Mouse (Mus musculus) telencephalon, adult 2 months (tissue): ENCODE measurements around the gene Sh2d1b1.
"Not testable (repeated sequence)": the region's sequence is repeated elsewhere in the genome, so short reads cannot be mapped to it uniquely, and the experiment has no call there.

Experiments used
- DNase-seq: peaks from one replicate; pipeline ENCODE4 v3.0.0-alpha.2; 2011; ENCODE audit warnings: low read depth, low spot score

Sh2d1b1 gene

DNA sequence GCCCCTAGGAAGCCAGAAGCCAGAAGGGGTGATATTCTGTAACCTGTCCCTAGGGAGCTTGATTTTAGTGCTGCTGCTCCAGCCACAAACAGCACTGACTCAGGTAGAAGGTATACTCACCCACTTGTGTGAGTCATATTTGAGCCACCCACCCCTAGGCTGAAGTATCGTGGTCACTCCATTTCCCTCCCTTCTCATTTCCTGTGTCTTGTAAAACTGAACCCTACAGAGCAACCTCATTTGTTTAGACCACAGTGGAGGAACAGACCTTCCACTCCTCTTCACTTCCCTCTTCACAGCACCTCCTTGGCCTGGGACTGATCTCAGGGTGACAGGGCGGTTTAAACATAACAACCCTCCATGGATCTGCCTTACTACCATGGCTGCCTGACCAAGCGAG lies at the start of gene Sh2d1b1:
Gene Sh2d1b1, plus strand, starts transcription at position 305 of the 400 bp plus-strand sequence.
- no peak for DNase-seq

DNA sequence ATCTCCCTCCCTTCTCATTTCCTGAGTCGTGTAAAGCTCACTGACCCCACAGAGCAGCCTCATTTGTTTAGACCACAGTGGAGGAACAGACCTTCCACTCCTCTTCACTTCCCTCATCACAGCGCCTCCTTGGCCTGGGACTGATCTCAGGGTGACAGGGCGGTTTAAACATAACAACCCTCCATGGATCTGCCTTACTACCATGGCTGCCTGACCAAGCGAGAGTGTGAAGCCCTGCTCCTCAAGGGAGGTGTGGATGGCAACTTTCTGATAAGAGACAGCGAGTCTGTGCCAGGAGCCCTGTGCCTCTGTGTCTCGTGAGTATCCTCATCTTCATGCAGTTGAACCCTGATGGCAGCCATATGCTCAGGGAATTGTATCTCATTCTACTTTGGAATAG lies 44.4 kb upstream of the Sh2d1b1 start, which contains the start of gene Sh2d1b2:
Gene Sh2d1b2, plus strand, starts transcription at position 62 of the 400 bp plus-strand sequence.
- not testable (repeated sequence) for DNase-seq

DNA sequence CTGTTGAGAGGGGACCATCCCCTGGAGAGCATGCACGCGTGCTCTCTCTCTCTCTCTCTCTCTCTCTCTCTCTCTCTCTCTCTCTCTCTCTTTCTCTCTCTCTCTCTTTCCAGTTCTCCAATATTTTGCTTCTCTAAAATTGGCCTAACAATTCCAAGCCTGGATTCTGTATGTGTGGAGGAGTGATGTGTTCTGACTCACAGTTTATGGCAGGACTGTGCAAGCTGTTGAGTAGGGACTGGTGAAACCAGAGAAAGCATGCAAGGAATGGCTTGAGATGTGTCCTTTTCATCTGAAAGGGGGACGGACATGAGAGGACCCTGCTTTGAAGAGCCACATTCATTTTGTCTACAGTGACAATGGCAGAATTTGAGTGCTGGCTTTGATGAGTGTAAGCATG lies 32.1 kb upstream of the Sh2d1b1 start:
- DNase-seq = no peak

DNA sequence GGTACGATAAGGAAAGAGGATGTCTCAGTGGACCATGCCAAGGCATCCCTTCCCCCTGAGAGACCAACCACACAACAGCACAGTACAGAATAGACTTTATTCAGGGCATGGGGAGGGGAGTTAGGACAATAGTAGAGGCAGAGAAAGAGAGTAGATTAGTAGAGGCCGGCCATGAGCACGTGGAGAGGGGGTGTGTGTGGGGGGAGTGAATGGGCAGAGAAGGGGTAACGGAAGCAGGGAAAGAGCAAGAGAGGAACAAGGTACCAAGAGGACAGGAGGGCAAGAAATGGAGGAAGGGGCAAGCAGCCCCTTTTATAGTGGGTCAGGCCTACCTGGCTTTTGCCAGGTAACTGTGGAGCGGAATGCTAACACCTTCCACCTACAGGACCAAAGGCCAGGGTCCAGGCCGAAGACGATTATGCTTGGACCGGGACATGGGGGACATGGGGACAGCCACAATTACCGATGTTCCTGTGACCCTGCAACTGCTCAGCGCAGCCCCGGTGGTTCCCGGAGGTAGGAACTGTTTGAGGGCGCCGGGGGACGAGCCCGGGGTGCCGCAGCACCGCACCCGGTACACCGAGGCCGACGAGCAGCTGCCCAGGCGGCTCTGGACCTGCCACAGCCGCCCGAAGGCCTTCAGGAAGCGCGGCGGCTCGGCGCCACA lies 22.1 kb upstream of the Sh2d1b1 start:
- DNase-seq = no peak

DNA sequence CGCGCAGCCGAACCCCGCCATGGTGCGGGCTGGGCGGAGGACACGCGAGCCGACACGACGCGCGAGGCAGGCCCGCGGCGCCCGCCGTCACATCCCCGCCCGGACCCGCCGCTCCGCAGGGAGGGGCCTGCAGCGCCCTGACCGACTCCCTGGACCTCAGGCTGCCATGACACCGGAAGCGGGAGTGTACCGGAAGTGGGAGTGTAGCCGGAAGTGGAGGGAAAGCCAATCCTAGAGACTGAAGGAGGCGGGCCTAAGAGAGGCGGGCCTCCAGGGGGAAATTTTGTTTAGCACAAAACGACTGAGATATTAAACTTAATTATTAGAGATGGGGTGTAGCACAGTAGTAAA lies 21.6 kb upstream of the Sh2d1b1 start:
- DNase-seq = peak; percentile 86

DNA sequence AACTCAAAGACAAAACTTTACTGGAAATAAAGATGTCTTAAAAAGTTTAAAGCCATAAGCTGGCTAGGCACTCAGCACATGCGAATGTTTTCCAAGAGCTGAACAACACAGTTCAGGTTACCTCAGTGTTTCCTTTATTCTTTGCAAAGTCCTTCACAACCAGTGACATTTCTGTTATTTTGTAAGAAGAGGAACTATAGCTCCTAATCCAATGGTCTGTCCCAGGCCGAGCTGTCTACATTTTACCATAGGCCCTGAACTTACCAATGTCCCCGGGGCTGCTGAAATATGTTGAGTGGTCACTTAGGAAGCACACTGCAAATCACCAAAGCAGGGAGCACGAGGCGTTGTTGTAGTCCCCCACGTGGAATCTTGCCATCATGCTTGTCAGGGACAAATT lies 6.8 kb upstream of the Sh2d1b1 start:
- no peak for DNase-seq

DNA sequence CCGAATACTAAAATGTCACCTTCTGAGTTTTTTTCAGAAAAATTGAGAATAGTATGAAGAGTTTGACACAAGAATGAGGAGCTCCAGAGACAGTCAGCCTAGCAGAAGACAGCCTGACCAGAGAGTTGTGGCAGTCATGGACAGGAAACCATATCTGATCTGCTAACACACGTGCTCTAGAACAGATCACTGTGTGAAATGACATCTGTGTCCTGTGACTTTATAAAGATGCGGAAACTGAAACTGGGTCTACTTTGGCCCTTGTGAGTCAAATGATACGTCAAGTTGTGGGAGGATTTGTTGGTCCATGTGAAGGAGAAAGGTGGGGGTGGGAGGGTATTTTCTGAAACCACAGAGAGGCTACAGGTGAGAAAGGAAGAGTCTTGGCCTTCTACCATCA lies 6.4 kb upstream of the Sh2d1b1 start:
- DNase-seq = no peak

DNA sequence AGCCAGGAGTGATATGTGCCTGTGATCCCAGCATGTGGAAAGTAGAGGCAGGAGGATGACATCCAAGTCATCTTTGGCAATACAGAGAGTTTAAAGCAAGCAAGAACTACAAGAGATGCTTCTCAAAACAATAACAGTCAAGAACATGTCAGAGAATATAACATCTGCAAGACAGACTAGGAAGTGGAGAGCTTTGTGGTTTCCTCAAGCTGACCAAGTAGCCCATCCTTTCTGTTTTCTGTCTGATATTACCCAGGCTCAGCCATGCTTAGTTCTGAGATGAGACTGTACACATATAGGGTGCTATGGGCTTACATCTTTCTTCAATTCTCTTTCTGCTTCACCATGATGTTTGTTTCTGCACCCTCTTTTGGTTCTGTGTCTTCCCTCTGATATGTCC lies 3.9 kb upstream of the Sh2d1b1 start:
- no peak for DNase-seq

DNA sequence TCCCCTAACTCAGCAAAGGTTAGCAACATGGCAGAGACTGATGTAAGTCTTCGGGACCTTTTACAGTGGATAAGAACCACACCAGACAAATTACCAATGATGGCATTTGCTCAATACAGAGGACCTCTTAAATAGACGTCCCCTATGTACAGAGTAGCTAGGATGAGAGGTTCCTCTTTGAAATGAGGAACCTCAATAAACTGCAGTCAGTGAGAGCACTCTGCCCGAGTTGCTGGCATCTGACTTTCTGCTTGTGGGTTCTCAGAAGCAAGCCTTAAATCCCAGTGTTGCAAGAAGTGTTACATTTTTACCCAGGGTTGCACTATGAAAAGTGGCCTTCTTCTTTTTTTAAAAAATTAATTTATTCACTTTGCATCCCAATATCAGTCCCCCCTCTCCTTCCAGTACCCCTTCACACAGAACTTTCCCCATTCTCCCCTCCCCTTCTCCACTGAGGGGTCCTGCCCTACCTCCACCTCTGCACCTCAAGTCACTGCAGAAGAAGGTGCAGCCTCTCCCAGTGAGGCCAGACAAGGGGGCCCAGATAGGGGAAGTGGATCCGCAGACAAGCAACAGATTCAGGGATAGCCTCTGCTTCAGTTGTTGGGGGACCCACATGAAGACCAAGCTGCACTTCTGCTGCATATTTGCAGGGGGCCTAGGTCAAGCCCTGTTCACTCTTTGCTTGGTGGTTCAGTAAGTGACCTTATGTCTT lies 5.5 kb downstream of the Sh2d1b1 start:
- DNase-seq = no peak

DNA sequence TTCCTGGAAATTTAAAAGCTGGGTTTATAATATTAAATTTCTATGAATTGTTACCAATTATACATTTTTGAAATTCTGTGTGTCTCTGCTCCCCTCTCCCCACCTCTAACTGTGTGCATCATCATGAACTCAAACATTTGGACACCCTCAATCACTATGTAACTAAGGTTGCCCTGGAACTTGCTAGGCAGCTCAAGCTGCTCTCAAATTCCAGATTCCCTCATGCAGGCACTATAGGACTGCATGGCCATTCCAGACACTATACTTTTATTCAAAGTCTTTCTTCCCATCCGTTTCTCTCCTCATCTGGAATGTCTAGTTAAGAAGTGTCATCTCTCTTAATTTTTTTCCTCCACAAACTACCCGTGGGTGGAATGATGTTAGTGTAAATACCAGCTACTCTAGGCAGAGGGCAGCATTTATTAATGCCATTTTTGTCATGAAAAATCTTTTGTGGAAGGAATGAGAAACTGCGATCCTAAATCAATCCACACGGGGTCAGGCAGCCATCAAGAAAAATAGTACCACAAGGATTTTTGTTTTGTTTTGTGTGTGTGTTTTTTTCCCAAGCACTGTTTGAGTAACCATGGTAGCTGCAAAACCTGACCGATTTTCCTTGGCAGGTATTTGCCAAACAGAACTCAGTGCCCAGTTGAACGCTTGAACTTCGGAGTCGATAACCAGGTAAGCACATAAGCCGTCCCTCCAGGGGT lies 15.3 kb downstream of the Sh2d1b1 start:
- peak; percentile 78 for DNase-seq

DNA sequence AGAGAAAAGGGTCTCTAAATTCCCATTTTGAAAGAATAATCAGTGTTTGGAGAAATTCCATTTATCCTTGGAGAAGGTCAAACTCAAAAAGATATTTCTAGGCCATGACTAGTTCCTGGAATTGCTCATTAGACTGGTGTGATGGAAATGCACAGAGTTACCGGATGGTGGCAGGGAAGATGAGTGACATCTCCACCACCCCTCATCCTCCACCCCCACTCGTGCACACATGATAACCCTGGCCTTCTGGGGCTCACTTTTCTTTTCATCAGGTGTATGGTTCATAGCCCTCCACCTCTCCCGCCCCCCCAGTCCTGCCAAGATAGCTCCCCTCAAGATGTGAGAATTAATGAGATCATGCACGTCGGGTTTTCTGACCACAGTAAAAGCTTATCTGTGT lies 16.1 kb downstream of the Sh2d1b1 start:
- no peak for DNase-seq

DNA sequence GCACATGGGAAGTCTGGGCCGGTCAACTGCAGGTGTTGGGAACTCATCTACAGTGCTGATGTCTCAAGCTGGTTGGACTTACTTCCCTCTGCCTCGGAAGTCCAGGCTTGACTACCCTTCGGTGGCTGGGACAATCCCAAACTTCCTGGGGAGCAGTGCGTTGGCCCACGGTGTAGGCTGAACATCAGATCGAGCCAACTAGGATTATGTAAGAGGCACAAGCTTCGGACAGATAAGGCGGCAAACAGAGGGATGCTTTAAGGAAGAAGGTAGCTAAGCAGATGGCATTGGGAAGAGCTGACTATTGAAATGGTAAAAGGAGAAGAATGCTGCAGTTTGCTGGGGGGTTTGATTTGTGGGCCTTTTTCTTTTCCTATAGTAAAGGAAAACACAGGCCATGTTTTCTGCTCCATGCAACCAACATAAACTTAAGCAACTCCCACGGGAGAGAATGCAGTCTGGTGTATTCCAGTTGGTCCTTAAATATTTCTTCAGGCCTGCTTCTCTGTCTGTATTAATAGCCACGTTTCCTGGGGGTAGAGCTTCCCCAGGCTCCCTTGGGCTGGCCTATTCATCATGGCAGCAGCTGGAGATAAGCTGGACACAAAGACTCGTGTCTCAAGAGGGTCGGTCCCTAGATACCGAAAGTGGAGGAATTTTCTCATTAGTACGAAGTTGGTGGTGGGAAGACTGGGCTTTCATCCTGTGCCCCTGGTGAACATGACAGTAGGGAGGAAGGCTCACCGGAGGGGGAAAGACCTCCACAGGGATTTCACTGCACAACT lies 17.9 kb downstream of the Sh2d1b1 start:
- DNase-seq = no peak

DNA sequence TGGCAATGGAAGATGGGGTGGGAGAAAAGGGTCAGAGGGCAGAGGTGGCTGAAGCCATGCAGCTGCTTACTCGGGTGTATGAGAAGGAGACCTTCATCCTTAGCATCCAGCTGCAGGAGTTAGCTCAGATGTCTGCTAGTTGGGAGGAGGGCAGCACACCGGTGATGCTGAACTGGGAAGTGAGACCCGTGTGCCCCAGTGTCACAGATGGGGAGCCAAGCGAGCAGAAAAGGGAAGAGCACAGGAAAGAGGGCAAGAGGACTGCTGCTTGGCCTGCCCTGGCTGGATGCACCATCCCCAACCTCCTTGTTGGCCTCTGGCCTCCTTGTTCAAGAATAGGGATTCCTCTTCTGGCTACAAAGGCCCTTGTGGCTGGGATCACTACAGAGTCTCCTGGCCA lies 22.4 kb downstream of the Sh2d1b1 start:
- DNase-seq = no peak

DNA sequence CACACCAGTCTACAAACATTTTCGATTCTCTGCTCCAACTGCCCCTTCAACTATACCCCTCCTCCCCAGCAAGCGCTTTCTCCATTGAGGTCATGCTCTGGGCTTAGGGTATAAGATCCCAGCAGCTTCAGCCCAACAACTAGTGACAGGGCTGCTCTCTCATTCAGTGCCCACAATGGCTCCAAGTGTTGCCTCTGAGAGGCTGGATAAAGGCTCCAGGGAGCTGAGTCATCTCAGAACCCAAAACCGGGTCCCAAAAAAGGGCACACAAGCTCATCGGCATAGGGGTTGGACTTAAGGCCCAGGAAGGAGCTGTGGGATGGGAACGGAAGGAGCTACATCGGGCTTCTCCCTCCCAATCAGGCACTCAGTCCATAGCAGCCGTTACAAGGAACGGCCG lies 24.6 kb downstream of the Sh2d1b1 start:
- no peak for DNase-seq

DNA sequence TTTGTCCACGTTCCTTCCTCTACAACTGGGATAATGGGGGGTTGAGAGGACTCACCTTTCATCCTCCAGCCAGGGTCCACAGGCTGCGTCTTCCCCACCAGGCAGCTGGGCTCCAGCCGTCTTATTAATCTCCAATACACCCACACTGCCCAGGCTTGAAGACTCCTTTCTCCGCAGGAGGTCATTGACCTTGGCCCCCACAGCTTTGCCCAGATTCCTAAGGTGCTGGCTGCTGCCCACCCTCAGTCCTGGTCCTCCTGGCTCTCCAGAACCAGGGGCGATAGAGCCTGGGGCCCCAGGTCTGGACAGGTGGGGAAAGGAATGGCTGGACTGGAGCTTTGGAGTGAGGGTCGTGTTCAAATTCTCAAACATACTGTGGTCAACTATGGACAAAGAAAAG lies 25.3 kb downstream of the Sh2d1b1 start:
- no peak for DNase-seq

DNA sequence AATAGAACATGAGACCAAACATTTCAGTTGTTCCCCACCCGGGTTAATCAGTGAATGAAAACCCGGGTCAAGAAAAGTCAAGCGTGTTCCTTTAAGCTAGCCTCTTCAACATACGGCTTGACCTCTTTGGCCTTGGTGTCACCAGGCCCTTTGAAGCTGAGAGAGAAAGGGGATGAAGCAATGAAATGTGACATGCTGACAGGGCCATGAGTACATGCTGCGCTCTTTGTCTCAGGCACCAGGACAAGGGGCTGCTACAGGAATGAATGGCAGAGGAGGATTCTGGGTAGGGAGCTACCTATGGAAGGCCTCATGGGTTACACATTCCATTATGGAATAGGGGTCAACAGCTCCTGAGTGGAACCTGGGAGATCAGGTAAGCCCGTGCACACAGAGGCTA lies 26.0 kb downstream of the Sh2d1b1 start:
- no peak for DNase-seq

DNA sequence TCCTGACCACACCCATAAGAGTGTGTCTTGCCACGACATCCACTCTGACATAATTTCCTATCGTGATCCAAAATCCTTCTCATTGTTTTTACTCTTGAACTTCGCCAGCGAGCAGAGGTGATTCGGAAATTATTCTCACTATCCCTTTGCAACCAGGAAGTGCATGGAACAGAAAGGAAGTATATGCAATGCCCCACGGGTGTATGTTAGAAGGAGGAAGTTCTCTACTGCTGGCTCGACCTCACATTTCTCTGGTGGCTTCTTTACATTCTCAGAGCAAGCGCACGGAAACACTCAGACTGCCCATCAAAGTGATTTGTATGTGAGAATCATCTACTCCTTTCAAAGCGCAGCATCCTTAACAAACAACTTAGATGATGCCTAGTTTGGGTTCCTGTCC lies 27.9 kb downstream of the Sh2d1b1 start:
- DNase-seq = no peak

DNA sequence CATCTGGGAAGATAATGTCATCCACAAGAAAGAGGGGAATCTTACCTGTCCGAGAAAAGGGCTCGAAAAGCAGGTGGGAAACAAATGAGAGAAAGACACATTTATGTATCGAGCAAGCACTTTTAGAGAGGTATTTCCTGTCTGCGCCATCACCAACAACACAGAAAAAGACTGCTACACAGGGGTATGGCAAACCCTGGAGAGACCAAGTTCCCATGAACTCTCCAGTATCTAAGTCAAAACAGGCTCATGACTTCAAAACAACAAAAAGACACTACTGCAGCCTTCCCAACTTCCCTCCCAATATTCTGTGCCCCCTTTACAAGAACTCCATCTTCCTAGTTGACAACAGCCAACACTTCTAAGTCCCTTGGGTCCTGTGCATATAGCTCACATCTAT lies 29.1 kb downstream of the Sh2d1b1 start, which contains the start of gene Gm7694:
Gene Gm7694, minus strand, starts transcription at position 101 of the 400 bp plus-strand sequence.
- no peak for DNase-seq

DNA sequence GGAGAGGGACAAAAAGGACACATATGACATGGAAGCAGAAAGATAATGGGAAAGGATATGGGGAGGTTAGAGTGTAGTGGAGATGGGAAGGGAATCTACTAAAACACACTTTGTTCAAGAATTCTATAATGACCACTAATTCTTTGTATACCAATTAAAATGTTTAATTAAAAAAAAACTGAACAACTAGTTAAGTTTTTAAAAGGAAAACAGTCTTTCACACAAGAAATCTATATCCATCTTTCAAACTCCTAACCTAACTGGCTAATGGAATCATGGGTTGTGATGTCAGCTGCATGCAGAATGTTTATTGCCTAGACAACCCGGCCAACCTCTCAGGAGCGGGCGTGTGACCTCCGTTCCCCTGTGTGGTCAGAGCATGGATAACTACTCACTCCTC lies 31.4 kb downstream of the Sh2d1b1 start, which contains the start of gene Spata46:
Gene Spata46, plus strand, starts transcription at position 301 of the 400 bp plus-strand sequence.
- DNase-seq = no peak

DNA sequence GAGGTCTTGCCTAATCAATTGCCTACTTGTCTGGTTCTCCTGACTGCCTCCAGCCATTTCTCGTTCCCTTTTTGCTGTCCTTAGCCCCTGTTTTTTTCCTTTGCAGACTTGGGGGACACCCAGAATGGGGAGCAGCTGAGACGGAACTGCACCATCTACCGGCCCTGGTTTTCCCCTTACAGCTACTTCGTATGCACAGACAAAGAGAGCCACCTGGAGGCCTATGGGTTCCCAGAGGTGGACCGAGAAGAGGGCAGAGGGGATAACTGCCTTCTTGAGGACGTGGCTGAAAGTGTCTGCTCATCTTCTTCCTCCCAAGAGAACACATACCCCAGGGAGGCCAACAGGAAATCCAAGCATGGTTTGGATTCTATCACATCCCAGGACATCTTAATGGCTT lies 34.3 kb downstream of the Sh2d1b1 start:
- no peak for DNase-seq

DNA sequence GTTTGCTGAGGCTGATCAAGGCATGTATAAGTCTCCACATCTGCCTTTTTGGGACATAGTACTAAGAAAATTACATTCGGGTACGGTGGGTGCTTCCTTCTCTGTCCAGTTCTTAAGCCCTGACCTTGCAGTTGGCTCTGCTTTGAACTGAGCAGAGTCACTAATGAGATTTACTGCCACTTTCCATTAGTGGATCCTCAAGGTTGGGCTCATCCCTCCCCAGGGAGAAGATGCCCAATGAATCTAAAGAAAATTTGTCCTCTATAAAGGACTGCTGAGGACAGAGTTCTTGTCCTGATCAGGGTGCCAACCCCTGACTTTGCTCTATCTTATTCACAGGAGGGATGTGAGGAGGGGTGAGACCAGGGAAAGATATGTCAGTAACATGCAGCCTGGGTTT lies 44.9 kb downstream of the Sh2d1b1 start:
- no peak for DNase-seq

DNA sequence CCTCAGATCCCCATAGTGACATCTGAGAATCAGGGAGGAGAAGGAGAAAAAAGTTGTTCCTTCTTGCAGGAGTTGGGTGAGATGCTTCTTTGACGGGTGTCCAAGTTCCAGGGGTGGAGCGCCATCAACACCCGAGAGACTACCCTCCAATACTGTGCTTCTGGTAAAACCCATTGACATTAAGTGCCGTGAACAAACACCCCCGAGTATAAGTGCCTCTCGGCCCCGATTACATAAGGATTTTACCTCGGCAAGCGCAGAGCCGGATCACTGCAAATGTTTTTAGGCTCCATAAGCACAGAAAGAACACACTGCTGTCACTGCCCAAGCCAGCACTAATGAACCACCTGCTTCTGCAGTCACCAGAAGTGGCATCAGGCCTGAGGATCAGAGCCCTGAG lies 45.9 kb downstream of the Sh2d1b1 start:
- no peak for DNase-seq
